Mouse (Mus musculus) hindbrain, embryonic 11.5 days (tissue): ENCODE results near the gene Cep89. TPM values are rescaled to one million over a fixed set of nuclear protein-coding genes. Genes with fewer than 3 reads are reported as not detected.

Experiments
- ATAC-seq: fragments of 200-750 bp; cut with Nextera tagmentation; 2 replicates; pipeline ENCODE4 v1.8.0; 2017; ENCODE audit warnings: mild to moderate bottlenecking, moderate TSS enrichment, moderate library complexity; ENCODE audit not compliant: low FRiP score
- DNase-seq: peaks from one replicate; pipeline ENCODE4 v3.0.0-alpha.2; 2015; ENCODE audit warnings: low spot score
- H3K27ac ChIP-seq: fragments of 300-500 bp; sonication (generic); 2 replicates; pipeline ENCODE4 v1.5.1; 2014; ENCODE audit warnings: mild to moderate bottlenecking, low read depth, low read length
- H3K27me3 ChIP-seq: fragments of 300-500 bp; sonication (generic); 2 replicates; pipeline ENCODE4 v1.6.1; 2014; ENCODE audit warnings: mild to moderate bottlenecking, low read length, moderate library complexity, mixed read lengths; ENCODE audit not compliant: control insufficient read depth, insufficient read depth
- H3K36me3 ChIP-seq: fragments of 300-500 bp; sonication (generic); 2 replicates; pipeline ENCODE4 v1.6.1; 2014; ENCODE audit warnings: mild to moderate bottlenecking, low read length, moderate library complexity, mixed read lengths; ENCODE audit not compliant: control insufficient read depth, insufficient read depth
- H3K4me1 ChIP-seq: fragments of 300-500 bp; sonication (generic); replicated peaks from 2 replicates; pipeline ENCODE4 v1.6.1; 2014; ENCODE audit warnings: low read length, mixed read lengths; ENCODE audit not compliant: control insufficient read depth, insufficient read depth
- H3K4me2 ChIP-seq: fragments of 300-500 bp; sonication (generic); replicated peaks from 2 replicates; pipeline ENCODE4 v1.6.1; 2014; ENCODE audit warnings: mild to moderate bottlenecking, low read depth, low read length
- H3K4me3 ChIP-seq: fragments of 300-500 bp; sonication (generic); 2 replicates; pipeline ENCODE4 v1.5.1; 2014; ENCODE audit warnings: low read depth, low read length
- H3K9ac ChIP-seq: fragments of 300-500 bp; sonication (generic); 2 replicates; pipeline ENCODE4 v1.6.1; 2014; ENCODE audit warnings: low read depth, low read length
- H3K9me3 ChIP-seq: fragments of 300-500 bp; sonication (generic); 2 replicates; pipeline ENCODE4 v1.6.1; 2016; ENCODE audit warnings: low read length; ENCODE audit not compliant: control insufficient read depth
- WGBS: fragments of 180-500 bp; shearing (Covaris S2); extraction: QIAGEN DNeasy Blood & Tissue Kit; methylation state at CpG from one replicate; pipeline ENCODE4 v1.1.7; 2014; 5-methylcytosine and 5-hydroxymethylcytosine counted together
- polyA plus RNA-seq: library from polyadenylated mRNA; unstranded; fragments of >200 nt; fragmentation: Nextera tagmentation; extraction: Ambion mirVana; gene quantifications from 2 replicates; pipeline ENCODE4 v1.2.1, GENCODE M21; 2014

Gene Cep89
- polyA plus RNA-seq, 1 experiment from 2014 or later = 35.2 TPM

DNA sequence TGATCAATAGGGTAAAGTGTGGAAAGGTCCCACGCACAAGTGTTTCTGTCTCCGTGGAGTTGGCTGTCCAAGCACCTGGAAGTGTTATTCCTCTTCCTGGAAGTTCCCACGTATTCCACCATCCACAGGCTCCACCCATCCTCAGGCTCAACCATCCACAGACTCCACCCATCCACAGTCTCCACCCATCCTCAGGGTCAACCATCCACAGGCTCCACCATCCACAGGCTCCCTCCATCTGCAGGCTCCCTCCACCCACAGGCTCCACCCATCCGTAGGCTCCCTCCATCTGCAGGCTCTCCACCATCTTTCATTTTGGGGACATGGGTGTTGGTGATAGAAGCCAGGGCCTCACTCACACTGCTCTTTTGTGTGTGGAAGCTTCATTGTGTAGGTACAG is 4.3 kb downstream of the Cep89 start:
- no peaks in the 10 kb centered on the region for H3K9me3 ChIP-seq
- DNase-seq = no peak
- 72% methylated on average over 4 of the region's 4 CpGs for WGBS

DNA sequence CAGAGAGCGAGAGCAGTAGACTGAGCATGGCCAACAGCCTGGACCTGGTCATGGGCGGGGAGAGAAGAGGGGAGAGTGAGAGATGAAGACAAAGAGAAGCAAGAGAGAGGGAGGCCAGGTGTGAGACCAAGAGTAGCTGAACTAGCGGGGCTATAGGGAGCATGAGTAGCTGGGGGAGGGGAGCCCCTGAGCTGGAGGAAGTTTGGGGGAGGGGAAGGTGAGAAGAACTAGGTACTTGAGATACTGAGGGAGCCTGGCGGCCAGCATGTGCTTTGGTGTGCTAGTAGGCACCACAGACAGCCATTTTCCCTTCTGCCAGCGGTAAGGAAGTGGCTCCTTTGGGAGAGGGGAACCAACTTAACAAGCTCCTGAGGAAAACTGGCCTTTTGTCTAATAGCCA is 18.4 kb downstream of the Cep89 start:
- ATAC-seq (no peak), DNase-seq (no peak)
- H3K36me3 ChIP-seq = 0 out of 2 replicates have a peak, but pooled peaks cover 2% of the 10 kb centered on the region
- no peaks in the 10 kb centered on the region for H3K27me3 ChIP-seq
- H3K4me3 ChIP-seq = no peak overlapping the region
- no peak overlapping the region for H3K4me2 ChIP-seq
- H3K4me1 ChIP-seq = no peaks in the 10 kb centered on the region
- H3K27ac ChIP-seq = no peak overlapping the region
- no peaks in the 10 kb centered on the region for H3K9me3 ChIP-seq
- H3K9ac ChIP-seq = no peak overlapping the region
- 64% methylated on average over 5 of the region's 5 CpGs for WGBS

More for the DNA sequence above, 4.3 kb downstream of the Cep89 start:
- ATAC-seq = no peak
- Histone ChIP-seq H3K4me2 (no peak overlapping the region), H3K4me1 (peaks cover 6% of the 10 kb centered on the region), H3K4me3 (no peak overlapping the region), H3K27me3 (no peaks in the 10 kb centered on the region), H3K9ac (no peak overlapping the region), H3K36me3 (peaks cover 9% of the 10 kb centered on the region), H3K27ac (no peak overlapping the region)

DNA sequence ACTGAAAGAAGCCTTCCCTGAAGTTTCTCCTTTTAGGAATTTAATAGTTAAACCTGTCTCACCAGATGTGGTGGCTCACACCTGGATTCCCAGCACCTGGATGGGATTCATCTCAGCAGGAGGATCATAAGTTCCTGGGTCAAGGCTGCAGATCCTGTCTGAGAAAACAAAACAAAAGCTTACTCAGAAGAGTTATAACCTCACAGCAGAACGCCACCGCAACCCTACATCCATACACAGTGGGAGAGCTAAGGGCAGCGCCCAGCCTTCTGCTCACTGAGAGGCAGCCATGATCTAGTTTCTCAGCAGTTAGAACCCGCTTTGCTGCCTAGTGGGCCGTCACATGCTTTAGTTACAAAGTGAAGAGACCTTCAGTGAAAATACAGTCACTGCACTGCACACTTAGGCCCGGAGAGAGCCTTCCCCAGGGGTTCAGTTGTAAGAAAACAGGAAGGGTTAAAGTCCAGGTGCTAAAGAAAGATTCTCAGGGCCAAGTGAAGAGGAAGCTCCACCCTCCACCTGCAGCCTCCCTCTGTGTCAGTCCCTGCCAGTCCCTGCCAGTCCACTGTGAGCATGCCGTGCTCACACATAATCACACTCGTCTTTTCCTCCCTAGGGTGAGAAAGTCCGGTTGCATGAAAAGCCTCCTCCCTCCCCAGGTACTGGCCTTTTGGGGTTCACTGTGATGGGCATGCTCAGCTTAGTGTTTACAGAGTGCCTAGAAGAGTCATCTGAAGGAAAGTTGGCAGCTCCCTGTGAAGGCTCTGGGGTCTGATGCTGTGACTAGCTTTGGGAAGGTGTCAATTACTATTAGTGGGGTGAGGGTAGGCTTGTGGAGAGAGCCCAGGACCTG is 19.2 kb downstream of the Cep89 start:
- no peak for ATAC-seq

DNA sequence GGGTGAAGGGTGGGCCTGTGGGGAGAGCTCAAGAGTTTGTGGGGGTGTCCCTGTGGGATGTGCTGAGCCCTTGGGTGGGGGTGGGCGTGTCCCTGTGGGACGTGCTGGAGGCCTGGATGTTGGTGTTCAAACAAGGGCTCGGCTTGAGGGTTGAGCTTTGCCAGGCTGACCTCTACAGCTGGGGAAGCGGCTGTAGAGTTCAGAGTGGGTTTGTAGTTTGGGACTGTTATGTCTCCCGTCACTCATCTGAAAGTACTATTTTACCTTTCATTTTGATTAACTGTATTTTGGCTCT is 19.8 kb downstream of the Cep89 start:
- H3K9ac ChIP-seq = no peak overlapping the region
- ATAC-seq (no peak), DNase-seq (no peak)
- 88% methylated on average over 5 of the region's 5 CpGs for WGBS
- no peaks in the 10 kb centered on the region for H3K4me1 ChIP-seq
- peaks cover 5% of the 10 kb centered on the region for H3K36me3 ChIP-seq
- no peak overlapping the region for H3K4me3 ChIP-seq
- no peaks in the 10 kb centered on the region for H3K27me3 ChIP-seq
- no peaks in the 10 kb centered on the region for H3K9me3 ChIP-seq
- no peak overlapping the region for H3K27ac ChIP-seq
- H3K4me2 ChIP-seq = no peak overlapping the region

More for the DNA sequence above, 19.2 kb downstream of the Cep89 start:
- no peak overlapping the region for H3K4me3 ChIP-seq
- H3K27me3 ChIP-seq = no peaks in the 10 kb centered on the region
- no peaks in the 10 kb centered on the region for H3K9me3 ChIP-seq
- DNase-seq = no peak
- 0 out of 2 replicates have a peak, but pooled peaks cover 2% of the 10 kb centered on the region for H3K36me3 ChIP-seq
- no peaks in the 10 kb centered on the region for H3K4me1 ChIP-seq
- no peak overlapping the region for H3K9ac ChIP-seq
- H3K4me2 ChIP-seq = no peak overlapping the region
- WGBS = 80% methylated on average over 9 of the region's 9 CpGs
- no peak overlapping the region for H3K27ac ChIP-seq

DNA sequence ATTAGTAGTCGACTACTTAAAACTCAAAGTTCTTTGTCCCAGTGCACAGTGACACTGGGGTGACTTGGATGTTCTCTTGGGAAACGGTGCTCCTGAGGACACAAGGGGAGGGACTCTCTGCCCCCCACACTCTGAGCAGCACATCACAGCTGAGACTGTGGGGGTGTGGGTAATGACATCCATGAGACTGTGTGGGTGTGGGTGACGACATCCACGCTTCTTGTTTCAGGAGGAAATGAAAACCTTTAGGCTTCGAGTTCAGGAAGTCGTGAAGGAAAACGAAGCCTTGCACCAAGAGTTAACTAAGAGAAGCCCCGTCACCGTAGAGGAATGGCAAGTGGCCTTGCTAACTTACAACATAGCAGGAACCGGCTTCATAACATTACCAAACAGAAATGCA is 26.2 kb downstream of the Cep89 start:
- Histone ChIP-seq H3K27me3 (no peaks in the 10 kb centered on the region), H3K9ac (no peak overlapping the region), H3K4me3 (no peak overlapping the region), H3K36me3 (peaks cover 10% of the 10 kb centered on the region), H3K27ac (no peak overlapping the region), H3K4me2 (no peak overlapping the region), H3K9me3 (no peaks in the 10 kb centered on the region), H3K4me1 (no peaks in the 10 kb centered on the region)
- no peak for ATAC-seq
- WGBS = 92% methylated on average over 10 of the region's 10 CpGs
- DNase-seq = no peak

DNA sequence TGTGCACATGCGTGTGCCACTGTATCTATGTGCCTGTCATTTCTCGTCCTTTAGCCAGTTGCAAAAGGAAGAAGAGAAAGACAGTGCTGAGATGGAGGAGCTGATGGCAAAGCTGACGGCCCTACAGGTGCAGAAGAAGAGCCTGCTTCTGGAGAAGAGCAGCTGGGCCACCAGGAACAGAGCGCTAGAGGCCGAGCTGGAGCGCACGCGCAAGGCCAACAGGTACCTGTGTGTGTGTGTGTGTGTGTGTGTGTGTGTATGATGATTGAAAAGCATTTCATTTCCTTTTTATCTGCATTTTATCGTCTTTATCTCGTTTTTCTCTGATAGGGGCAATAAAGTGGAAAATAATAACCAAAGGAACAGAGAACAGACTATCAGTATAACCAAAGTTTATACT is 31.3 kb downstream of the Cep89 start:
- ATAC-seq = no peak
- H3K36me3 ChIP-seq = peaks cover 17% of the 10 kb centered on the region; the same call in 1 of the 2 replicates
- no peaks in the 10 kb centered on the region for H3K9me3 ChIP-seq
- no peak for DNase-seq
- no peak overlapping the region for H3K4me3 ChIP-seq
- H3K27ac ChIP-seq = no peak overlapping the region
- no peaks in the 10 kb centered on the region for H3K27me3 ChIP-seq
- 97% methylated on average over 10 of the region's 10 CpGs for WGBS
- H3K4me2 ChIP-seq = no peak overlapping the region
- H3K4me1 ChIP-seq = no peaks in the 10 kb centered on the region
- H3K9ac ChIP-seq = no peak overlapping the region

DNA sequence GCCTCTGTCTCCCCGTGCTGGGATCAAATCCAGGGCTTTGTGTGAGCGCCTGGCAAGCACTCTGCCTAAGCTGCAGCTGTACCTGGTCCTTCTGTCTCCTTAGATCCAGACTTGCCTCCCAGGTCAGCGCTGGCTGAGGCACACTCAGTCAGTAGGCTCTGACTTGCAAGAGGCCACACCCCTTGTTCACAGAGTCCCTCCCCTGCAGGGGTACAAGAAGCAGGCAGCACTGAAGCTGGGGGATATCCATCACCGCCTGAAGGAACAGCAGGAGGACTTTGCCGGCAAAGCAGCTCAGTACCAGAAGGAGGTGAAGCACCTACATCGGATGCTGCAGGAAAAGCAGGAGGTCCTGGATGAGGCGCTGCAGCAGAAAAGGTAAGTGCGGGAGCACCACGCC is 38.4 kb downstream of the Cep89 start:
- Histone ChIP-seq H3K27me3 (no peaks in the 10 kb centered on the region), H3K36me3 (peaks cover 15% of the 10 kb centered on the region; the same call in 1 of the 2 replicates), H3K27ac (no peak overlapping the region), H3K9ac (no peak overlapping the region), H3K4me2 (no peak overlapping the region), H3K4me1 (no peaks in the 10 kb centered on the region), H3K9me3 (no peaks in the 10 kb centered on the region), H3K4me3 (no peak overlapping the region)
- DNase-seq (no peak), ATAC-seq (no peak)
- WGBS = 76% methylated on average over 9 of the region's 9 CpGs

DNA sequence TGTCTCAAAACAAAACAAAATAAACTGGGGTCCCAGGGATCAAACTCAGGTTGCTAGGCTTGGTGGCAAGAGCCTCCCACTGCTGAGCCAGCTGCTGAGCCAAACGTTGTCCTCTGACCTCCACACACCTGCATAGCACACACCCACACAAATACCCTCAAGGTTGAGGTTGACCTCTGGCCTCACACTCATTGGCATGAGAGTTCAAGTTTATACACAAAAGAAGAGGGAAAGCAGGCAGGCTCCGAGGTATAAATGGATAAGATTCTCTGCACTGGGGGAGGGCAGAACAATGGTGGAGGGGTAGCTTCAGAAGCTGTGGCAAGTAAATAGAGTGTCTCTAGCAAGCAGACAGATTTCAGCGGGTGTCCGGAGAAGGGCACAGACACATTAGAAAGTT is 50.7 kb downstream of the Cep89 start:
- Histone ChIP-seq H3K4me3 (no peak overlapping the region), H3K9ac (no peak overlapping the region), H3K36me3 (no peaks in the 10 kb centered on the region), H3K9me3 (no peaks in the 10 kb centered on the region), H3K27ac (no peak overlapping the region), H3K4me1 (no peaks in the 10 kb centered on the region), H3K27me3 (no peaks in the 10 kb centered on the region), H3K4me2 (no peak overlapping the region)
- no peak for DNase-seq
- WGBS = 40% methylated on average over 4 of the region's 4 CpGs
- no peak for ATAC-seq
